Mouse (Mus musculus) small intestine, adult 2 months (tissue): ENCODE results near the gene Axin2.

Experiments
- CTCF ChIP-seq: fragments of 200-500 bp; IDR thresholded peaks from 2 replicates; pipeline ENCODE4 v1.5.1; 2012; ENCODE audit warnings: low read depth, mild to moderate bottlenecking, control low read depth, inconsistent platforms, low read length, moderate library complexity, mixed read lengths; ENCODE audit not compliant: insufficient replicate concordance, insufficient read length; ENCODE audit errors: extremely low read depth
- POLR2A ChIP-seq: fragments of 200-500 bp; IDR thresholded peaks from 2 replicates; pipeline ENCODE4 v1.6.1; 2012; ENCODE audit warnings: low read depth, mild to moderate bottlenecking, control low read depth, inconsistent platforms, low read length, moderate library complexity

DNA sequence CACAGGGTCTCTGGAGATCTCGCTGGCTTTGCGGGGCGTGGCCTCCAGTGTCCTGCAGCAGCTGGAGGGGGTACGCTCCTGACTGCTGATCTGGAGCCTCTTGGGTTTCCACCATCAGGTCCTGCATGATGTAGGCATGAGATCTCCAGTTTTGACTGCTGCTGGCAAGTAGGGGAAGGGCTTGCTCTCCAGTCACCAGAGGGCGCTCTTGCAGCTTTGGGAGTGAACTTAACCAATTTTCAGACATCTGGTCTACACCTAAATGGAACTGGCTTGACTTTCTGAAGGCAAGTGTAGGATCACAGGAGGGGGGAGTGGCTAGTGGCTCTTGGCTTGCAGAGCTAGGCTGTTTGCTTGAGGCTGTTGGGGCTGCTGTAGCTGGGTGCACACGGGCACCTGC, 5.1 kb downstream of the Axin2 start:
- peak; percentile 68; the same call in 1 of the 2 replicates for TF ChIP-seq CTCF
- no peak for TF ChIP-seq POLR2A
